Mouse (Mus musculus) embryonic fibroblast, embryonic 13.5 days (primary cell): Measurements from ENCODE around the gene Olfr222.

Experiments
- CTCF ChIP-seq: IDR thresholded peaks from 2 replicates; pipeline ENCODE4 v1.5.1; 2011; ENCODE audit warnings: mild to moderate bottlenecking, control low read depth, low read length, moderate library complexity, borderline replicate concordance; ENCODE audit not compliant: insufficient read depth
- POLR2A ChIP-seq: IDR thresholded peaks from 2 replicates; pipeline ENCODE4 v1.6.1; 2011; ENCODE audit warnings: low read depth, mild to moderate bottlenecking, control low read depth, low read length, moderate library complexity

DNA sequence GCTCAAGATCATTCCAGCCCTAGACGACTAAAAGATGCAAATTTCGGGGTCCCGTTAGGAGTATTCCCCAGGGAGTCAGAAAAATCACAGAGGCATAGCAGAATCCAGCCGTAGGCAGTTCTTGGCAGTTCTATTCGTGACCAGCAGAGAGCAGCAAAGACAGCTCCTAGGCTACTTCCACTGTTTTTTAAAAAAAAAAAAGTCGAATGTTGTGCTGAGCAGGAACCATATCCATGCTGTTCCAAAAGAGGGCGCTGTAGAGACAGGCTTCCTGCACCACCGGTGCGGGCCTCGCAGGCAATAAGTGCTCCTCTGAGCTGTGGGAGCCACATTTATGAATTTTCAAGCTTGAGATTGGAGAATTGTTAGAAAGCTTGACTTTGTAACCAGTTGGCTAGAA lies 50.8 kb downstream of the Olfr222 start:
- 0 out of 2 replicates have a peak, but pooled peaks have one; percentile 31 for TF ChIP-seq CTCF
- TF ChIP-seq POLR2A = no peak
